Comparison of ENCODE assay signal across 8 mouse cellular contexts in genomic region chr11:95337129-95337813, GRCm38 (mm10). TPM values are rescaled to one million over a fixed set of nuclear protein-coding genes. Genes with fewer than 3 reads are reported as not detected.
A peak's percentile ranks its signal among the peaks of the same experiment; 100 is the strongest.
DNase-seq lines count a peak whose midpoint lies in the region; ATAC-seq and TF ChIP-seq lines count a peak whose summit lies in the region.

No protein-coding gene starts in this region.

- peak; percentile 49 to 51 for DNase-seq in urinary bladder, adult 18-20 months (ENCODE audit: low spot score in 2 of 2)
- DNase-seq in urinary bladder, postnatal 10 days (ENCODE audit: low spot score) = no peak
- peak; percentile 79 to 80 for DNase-seq in lung, adult 18-20 months

- no peak for TF ChIP-seq POLR2A in testis, adult 2 months (IDR thresholded peaks at IDR 0.05; ENCODE audit: control insufficient read depth, low read depth, low read length)

- peak; percentile 66 for ATAC-seq in embryonic facial prominence, embryonic 15.5 days (ENCODE audit: insufficient number of reproducible peaks, low FRiP score, low TSS enrichment, low read depth)
- peak; percentile 79 for ATAC-seq in heart, embryonic 12.5 days (ENCODE audit: insufficient number of reproducible peaks, low FRiP score)
- peak; percentile 74 for ATAC-seq in kidney, embryonic 14.5 days (ENCODE audit: low FRiP score, low TSS enrichment)
- ATAC-seq in neural tube, embryonic 12.5 days (ENCODE audit: low FRiP score, low read depth) = peak; percentile 77

- H3K4me2 ChIP-seq in embryonic facial prominence, embryonic 15.5 days (replicated peaks) = peak overlapping the region; percentile 82
- H3K4me2 ChIP-seq in heart, embryonic 12.5 days = peak overlapping the region; percentile 93
- H3K4me2 ChIP-seq in kidney, embryonic 14.5 days (replicated peaks; ENCODE audit: low read depth, low read length) = peak overlapping the region; percentile 48
- peak overlapping the region; percentile 91 for H3K4me2 ChIP-seq in neural tube, embryonic 12.5 days (replicated peaks)

- WGBS in embryonic facial prominence, embryonic 15.5 days = 1% methylated on average over 50 of the region's 50 CpGs
- WGBS in heart, embryonic 12.5 days = 2% methylated on average over 50 of the region's 50 CpGs
- whole genome bisulfite sequencing in kidney, embryonic 14.5 days = under 1% methylated on average over 48 of the region's 50 CpGs
- under 1% methylated on average over 49 of the region's 50 CpGs for WGBS in neural tube, embryonic 12.5 days

- peak overlapping the region; percentile 74 for H3K27ac ChIP-seq in embryonic facial prominence, embryonic 15.5 days (replicated peaks)
- H3K27ac ChIP-seq in heart, embryonic 12.5 days (ENCODE audit: poor library complexity, severe bottlenecking) = peak overlapping the region; percentile 61
- H3K27ac ChIP-seq in kidney, embryonic 14.5 days (ENCODE audit: low read depth, low read length) = peak overlapping the region; percentile 63; the same call in 1 of the 2 replicates
- no peak overlapping the region for H3K27ac ChIP-seq in neural tube, embryonic 12.5 days
- 0 out of 2 replicates have a peak overlapping the region, but pooled peaks have one; percentile 35 for H3K27ac ChIP-seq in testis, adult 2 months (ENCODE audit: control insufficient read depth, insufficient read depth, low read depth, low read length)

- peak overlapping the region; percentile 88 for H3K9ac ChIP-seq in embryonic facial prominence, embryonic 15.5 days
- peak overlapping the region; percentile 91 for H3K9ac ChIP-seq in heart, embryonic 12.5 days
- H3K9ac ChIP-seq in kidney, embryonic 14.5 days (ENCODE audit: low read depth, low read length) = peak overlapping the region; percentile 79
- peak overlapping the region; percentile 80 for H3K9ac ChIP-seq in neural tube, embryonic 12.5 days

- no peak for TF ChIP-seq CTCF in testis, adult 2 months (IDR thresholded peaks at IDR 0.05; ENCODE audit: control insufficient read depth, insufficient read depth, insufficient replicate concordance, low read depth, low read length)

- peaks cover 35% of the 10 kb centered on the region for H3K4me1 ChIP-seq in embryonic facial prominence, embryonic 15.5 days
- peaks cover 21% of the 10 kb centered on the region for H3K4me1 ChIP-seq in heart, embryonic 12.5 days (replicated peaks)
- peaks cover 12% of the 10 kb centered on the region for H3K4me1 ChIP-seq in kidney, embryonic 14.5 days (ENCODE audit: control insufficient read depth, insufficient read depth, low read length)
- peaks cover 22% of the 10 kb centered on the region for H3K4me1 ChIP-seq in neural tube, embryonic 12.5 days
- H3K4me1 ChIP-seq in testis, adult 2 months (ENCODE audit: control insufficient read depth, insufficient read depth, low read length) = peaks cover 7% of the 10 kb centered on the region

- H3K9me3 ChIP-seq in embryonic facial prominence, embryonic 15.5 days (replicated peaks) = no peaks in the 10 kb centered on the region
- no peaks in the 10 kb centered on the region for H3K9me3 ChIP-seq in heart, embryonic 12.5 days (replicated peaks)
- no peaks in the 10 kb centered on the region for H3K9me3 ChIP-seq in kidney, embryonic 14.5 days (ENCODE audit: control insufficient read depth, low read length)
- H3K9me3 ChIP-seq in neural tube, embryonic 12.5 days = no peaks in the 10 kb centered on the region

- H3K36me3 ChIP-seq in embryonic facial prominence, embryonic 15.5 days = no peaks in the 10 kb centered on the region
- no peaks in the 10 kb centered on the region for H3K36me3 ChIP-seq in heart, embryonic 12.5 days
- no peaks in the 10 kb centered on the region for H3K36me3 ChIP-seq in kidney, embryonic 14.5 days (ENCODE audit: control insufficient read depth, insufficient read depth, low read length)
- no peaks in the 10 kb centered on the region for H3K36me3 ChIP-seq in neural tube, embryonic 12.5 days
- no peaks in the 10 kb centered on the region for H3K36me3 ChIP-seq in testis, adult 2 months (ENCODE audit: control insufficient read depth, insufficient read depth, low read length)

- peak overlapping the region; percentile 97 for H3K4me3 ChIP-seq in embryonic facial prominence, embryonic 15.5 days (replicated peaks)
- H3K4me3 ChIP-seq in heart, embryonic 12.5 days = peak overlapping the region; percentile 92
- H3K4me3 ChIP-seq in kidney, embryonic 14.5 days (ENCODE audit: low read length) = peak overlapping the region; percentile 85
- peak overlapping the region; percentile 88 for H3K4me3 ChIP-seq in neural tube, embryonic 12.5 days
- H3K4me3 ChIP-seq in testis, adult 2 months (ENCODE audit: control insufficient read depth, low read depth, low read length) = peak overlapping the region; percentile 73

- no peaks in the 10 kb centered on the region for H3K27me3 ChIP-seq in embryonic facial prominence, embryonic 15.5 days
- H3K27me3 ChIP-seq in heart, embryonic 12.5 days (replicated peaks) = no peaks in the 10 kb centered on the region; the same call in 1 of the 2 replicates
- no peaks in the 10 kb centered on the region for H3K27me3 ChIP-seq in kidney, embryonic 14.5 days (ENCODE audit: control insufficient read depth, insufficient read depth, low read length)
- H3K27me3 ChIP-seq in neural tube, embryonic 12.5 days (replicated peaks) = no peaks in the 10 kb centered on the region
- no peaks in the 10 kb centered on the region for H3K27me3 ChIP-seq in testis, adult 2 months (ENCODE audit: control insufficient read depth, insufficient read depth, low read length)

RNA-seq across cellular contexts. Expression of gene Fam117a, which starts 0.5 kb away (rescaled TPM):
- polyA plus RNA-seq in embryonic facial prominence, embryonic 15.5 days (2015; fragmentation: Nextera tagmentation; extraction: Ambion mirVana) = 15.5 and 17.0 TPM in 2 replicates
- 12.9 and 13.9 TPM in 2 replicates for polyA plus RNA-seq in heart, embryonic 12.5 days (2016; fragmentation: Nextera tagmentation; extraction: Ambion mirVana)
- 11.9 and 13.0 TPM in 2 replicates for polyA plus RNA-seq in kidney, embryonic 14.5 days (2014; fragmentation: Nextera tagmentation; extraction: Ambion mirVana)
- 8.7 and 9.4 TPM in 2 replicates for polyA plus RNA-seq in neural tube, embryonic 12.5 days (2016; fragmentation: Nextera tagmentation; extraction: Ambion mirVana)
- 16.7 TPM in 2 replicates for polyA plus RNA-seq in testis, adult 2 months (2012; rRNA removed)

RNA-seq across cellular contexts. Expression of gene Kat7, which starts 27.2 kb away (rescaled TPM):
- polyA plus RNA-seq in embryonic facial prominence, embryonic 15.5 days (2015; fragmentation: Nextera tagmentation; extraction: Ambion mirVana) = 60.6 and 70.0 TPM in 2 replicates
- 56.0 and 58.3 TPM in 2 replicates for polyA plus RNA-seq in heart, embryonic 12.5 days (2016; fragmentation: Nextera tagmentation; extraction: Ambion mirVana)
- 55.5 and 80.1 TPM in 2 replicates for polyA plus RNA-seq in kidney, embryonic 14.5 days (2014; fragmentation: Nextera tagmentation; extraction: Ambion mirVana)
- 69.8 and 72.4 TPM in 2 replicates for polyA plus RNA-seq in neural tube, embryonic 12.5 days (2016; fragmentation: Nextera tagmentation; extraction: Ambion mirVana)
- polyA plus RNA-seq in testis, adult 2 months (2012; rRNA removed) = 89.5 and 93.1 TPM in 2 replicates

RNA-seq across cellular contexts. Expression of gene Slc35b1, which starts 47.2 kb away (rescaled TPM):
- 100 TPM in 2 replicates for polyA plus RNA-seq in embryonic facial prominence, embryonic 15.5 days (2015; fragmentation: Nextera tagmentation; extraction: Ambion mirVana)
- polyA plus RNA-seq in heart, embryonic 12.5 days (2016; fragmentation: Nextera tagmentation; extraction: Ambion mirVana) = 86.0 and 86.5 TPM in 2 replicates
- polyA plus RNA-seq in kidney, embryonic 14.5 days (2014; fragmentation: Nextera tagmentation; extraction: Ambion mirVana) = 94.4 and 111 TPM in 2 replicates
- polyA plus RNA-seq in neural tube, embryonic 12.5 days (2016; fragmentation: Nextera tagmentation; extraction: Ambion mirVana) = 127 and 129 TPM in 2 replicates
- polyA plus RNA-seq in testis, adult 2 months (2012; rRNA removed) = 45.4 and 48.5 TPM in 2 replicates
